Mouse (Mus musculus) cerebellum, adult 2 months (tissue): ENCODE data around the gene Rtn4r.

Experiments
- CTCF ChIP-seq: fragments of 200-500 bp; IDR thresholded peaks from 2 replicates; pipeline ENCODE4 v1.5.1; 2011; ENCODE audit warnings: low read depth, mild to moderate bottlenecking, control low read depth, low read length, moderate library complexity, borderline replicate concordance; ENCODE audit not compliant: insufficient read depth
- POLR2A ChIP-seq: fragments of 200-500 bp; IDR thresholded peaks from 2 replicates; pipeline ENCODE4 v1.6.1; 2011; ENCODE audit warnings: low read length, control low read depth, borderline replicate concordance; ENCODE audit not compliant: insufficient read depth

GRCm38 (mm10) chr16:18185715-18186449 is 58.4 kb downstream of the Rtn4r start:
- TF ChIP-seq CTCF (no peak), POLR2A (no peak)
